Mouse (Mus musculus): ENCODE results near the gene Cd300ld3.
"Not testable (repeated sequence)": the region's sequence is repeated elsewhere in the genome, so short reads cannot be mapped to it uniquely, and the experiment has no call there.

The Cd300ld3 gene

GRCm38 (mm10) chr11:115052991-115053390 is 4.8 kb upstream of the Cd300ld3 start:
- DNase-seq (ENCODE audit: low spot score): no peak

GRCm38 (mm10) chr11:115052206-115052605 is 4.0 kb upstream of the Cd300ld3 start:
- peak; percentile 44 for DNase-seq (ENCODE audit: low spot score)

GRCm38 (mm10) chr11:115049282-115049895 is 1.2 kb upstream of the Cd300ld3 start:
- DNase-seq (ENCODE audit: low spot score): no peak

GRCm38 (mm10) chr11:115037669-115038068 is 10.5 kb downstream of the Cd300ld3 start, which contains the start of gene Cd300ld5:
TSS of gene Cd300ld5 (minus strand) at chr11:115037769.
- DNase-seq (ENCODE audit: low spot score): not testable (repeated sequence)

- not testable (repeated sequence) for DNase-seq (ENCODE audit: low spot score)
Observed at GRCm38 (mm10) chr11:115026912-115027311, 21.3 kb downstream of the Cd300ld3 start, which contains the start of gene Cd300ld4. TSS of gene Cd300ld4 (minus strand) at chr11:115027012.

- DNase-seq (ENCODE audit: low spot score): not testable (repeated sequence)
Observed at GRCm38 (mm10) chr11:115016093-115016492, 32.1 kb downstream of the Cd300ld3 start, which contains the start of gene Cd300ld2. TSS of gene Cd300ld2 (minus strand) at chr11:115016193.

- no peak for DNase-seq (ENCODE audit: low spot score)
Observed at GRCm38 (mm10) chr11:115004070-115004469, 44.1 kb downstream of the Cd300ld3 start.

- DNase-seq (ENCODE audit: low spot score): no peak
Observed at GRCm38 (mm10) chr11:115001474-115002040, 46.7 kb downstream of the Cd300ld3 start, which contains the start of gene Cd300c2. TSS of gene Cd300c2 (minus strand) at chr11:115001880.
